Mouse (Mus musculus): ENCODE measurements around the gene Creb3. TPM values are rescaled to one million over a fixed set of nuclear protein-coding genes. Genes with fewer than 3 reads are reported as not detected.
A peak's percentile ranks its signal among the peaks of the same experiment; 100 is the strongest.

Creb3 gene
- polyA plus RNA-seq, 2 experiments, result 10.9 to 21.7 TPM

GRCm38 (mm10) chr4:43579731-43580130, 17.6 kb downstream of the Creb3 start:
- Histone ChIP-seq H3K36me3 (replicated peaks; ENCODE audit: control insufficient read depth, insufficient read depth, low read depth) (peaks cover 27% of the 10 kb centered on the region), H3K4me1 (replicated peaks; ENCODE audit: control insufficient read depth in 2 of 2, insufficient read depth in 2 of 2, low read length in 1 of 2) (peaks cover 11 to 20% of the 10 kb centered on the region in 2 experiments), H3K4me2 (ENCODE audit: low read depth) (peak overlapping the region; percentile 92), H3K9ac (replicated peaks) (peak overlapping the region; percentile 90), H3K4me3 (ENCODE audit: insufficient read depth in 1 of 2, low read depth in 2 of 2, low read length in 2 of 2) (peak overlapping the region; percentile 83), H3K27me3 (ENCODE audit: control insufficient read depth, insufficient read depth, low read length) (no peaks in the 10 kb centered on the region), H3K27ac (no peak overlapping the region), H3K9me3 (ENCODE audit: control insufficient read depth, low read length) (no peaks in the 10 kb centered on the region)
- DNase-seq (ENCODE audit: low read depth in 3 of 3, low spot score in 3 of 3) (no peak), ATAC-seq (ENCODE audit: insufficient read depth) (no peak)
- WGBS (ENCODE audit: insufficient replicate concordance), result 67% methylated on average over 6 of the region's 6 CpGs
- TF ChIP-seq CTCF (IDR thresholded peaks at IDR 0.05; ENCODE audit: low read depth), result no peak
- no peak for TF ChIP-seq EP300 (IDR thresholded peaks at IDR 0.05; ENCODE audit: low read depth)

GRCm38 (mm10) chr4:43580721-43581120, 18.6 kb downstream of the Creb3 start:
- Histone ChIP-seq H3K36me3 (replicated peaks; ENCODE audit: control insufficient read depth, insufficient read depth, low read depth) (peaks cover 27% of the 10 kb centered on the region), H3K27me3 (ENCODE audit: control insufficient read depth, insufficient read depth, low read length) (no peaks in the 10 kb centered on the region), H3K4me1 (replicated peaks; ENCODE audit: control insufficient read depth in 2 of 2, insufficient read depth in 2 of 2, low read length in 1 of 2) (peaks cover 11 to 20% of the 10 kb centered on the region in 2 experiments), H3K9ac (replicated peaks) (no peak overlapping the region), H3K27ac (no peak overlapping the region), H3K4me3 (ENCODE audit: insufficient read depth in 1 of 2, low read depth in 2 of 2, low read length in 2 of 2) (no peak overlapping the region), H3K4me2 (ENCODE audit: low read depth) (no peak overlapping the region), H3K9me3 (ENCODE audit: control insufficient read depth, low read length) (no peaks in the 10 kb centered on the region)
- no peak for ATAC-seq (ENCODE audit: insufficient read depth)
- DNase-seq (ENCODE audit: low read depth in 3 of 3, low spot score in 3 of 3), result no peak
- TF ChIP-seq CTCF (IDR thresholded peaks at IDR 0.05; ENCODE audit: low read depth) (no peak), EP300 (IDR thresholded peaks at IDR 0.05; ENCODE audit: low read depth) (no peak)
- 91% methylated on average over 5 of the region's 5 CpGs for WGBS (ENCODE audit: insufficient replicate concordance)

- no peak overlapping the region for H3K4me3 ChIP-seq (ENCODE audit: insufficient read depth in 1 of 2, low read depth in 2 of 2, low read length in 2 of 2)
- H3K36me3 ChIP-seq (replicated peaks; ENCODE audit: control insufficient read depth, insufficient read depth, low read depth), result peaks cover 27% of the 10 kb centered on the region
- no peak overlapping the region for H3K9ac ChIP-seq (replicated peaks)
- no peaks in the 10 kb centered on the region for H3K9me3 ChIP-seq (ENCODE audit: control insufficient read depth, low read length)
- no peak for TF ChIP-seq EP300 (IDR thresholded peaks at IDR 0.05; ENCODE audit: low read depth)
- no peak for TF ChIP-seq CTCF (IDR thresholded peaks at IDR 0.05; ENCODE audit: low read depth)
- no peak for DNase-seq (ENCODE audit: low read depth in 3 of 3, low spot score in 3 of 3)
- H3K4me2 ChIP-seq (ENCODE audit: low read depth), result no peak overlapping the region
- no peak for ATAC-seq (ENCODE audit: insufficient read depth)
- H3K27ac ChIP-seq, result no peak overlapping the region
- H3K4me1 ChIP-seq (replicated peaks; ENCODE audit: control insufficient read depth in 2 of 2, insufficient read depth in 2 of 2, low read length in 1 of 2), result peaks cover 9 to 17% of the 10 kb centered on the region in 2 experiments
- no peaks in the 10 kb centered on the region for H3K27me3 ChIP-seq (ENCODE audit: control insufficient read depth, insufficient read depth, low read length)
- 92% methylated on average over 12 of the region's 12 CpGs for WGBS (ENCODE audit: insufficient replicate concordance)
These were observed 19.2 kb downstream of the Creb3 start for GRCm38 (mm10) chr4:43581381-43581780.

- Histone ChIP-seq H3K27ac (no peak overlapping the region), H3K27me3 (ENCODE audit: control insufficient read depth, insufficient read depth, low read length) (no peaks in the 10 kb centered on the region), H3K36me3 (replicated peaks; ENCODE audit: control insufficient read depth, insufficient read depth, low read depth) (peaks cover 27% of the 10 kb centered on the region), H3K9ac (replicated peaks) (no peak overlapping the region), H3K4me3 (ENCODE audit: insufficient read depth in 1 of 2, low read depth in 2 of 2, low read length in 2 of 2) (no peak overlapping the region), H3K4me1 (replicated peaks; ENCODE audit: control insufficient read depth in 2 of 2, insufficient read depth in 2 of 2, low read length in 1 of 2) (peaks cover 2 to 9% of the 10 kb centered on the region in 2 experiments), H3K4me2 (ENCODE audit: low read depth) (no peak overlapping the region), H3K9me3 (ENCODE audit: control insufficient read depth, low read length) (no peaks in the 10 kb centered on the region)
- WGBS (ENCODE audit: insufficient replicate concordance), result 72% methylated on average over 5 of the region's 5 CpGs
- DNase-seq (ENCODE audit: low read depth in 3 of 3, low spot score in 3 of 3) (no peak), ATAC-seq (ENCODE audit: insufficient read depth) (no peak)
- TF ChIP-seq CTCF (IDR thresholded peaks at IDR 0.05; ENCODE audit: low read depth) (no peak), EP300 (IDR thresholded peaks at IDR 0.05; ENCODE audit: low read depth) (no peak)
These were observed 20.1 kb downstream of the Creb3 start for GRCm38 (mm10) chr4:43582241-43582640.

GRCm38 (mm10) chr4:43583421-43583820, 21.3 kb downstream of the Creb3 start:
- Histone ChIP-seq H3K4me1 (replicated peaks; ENCODE audit: control insufficient read depth in 2 of 2, insufficient read depth in 2 of 2, low read length in 1 of 2) (peaks cover 6 to 15% of the 10 kb centered on the region in 2 experiments), H3K36me3 (replicated peaks; ENCODE audit: control insufficient read depth, insufficient read depth, low read depth) (peaks cover 27% of the 10 kb centered on the region), H3K4me2 (ENCODE audit: low read depth) (no peak overlapping the region), H3K27ac (no peak overlapping the region), H3K9me3 (ENCODE audit: control insufficient read depth, low read length) (no peaks in the 10 kb centered on the region), H3K9ac (replicated peaks) (no peak overlapping the region), H3K27me3 (ENCODE audit: control insufficient read depth, insufficient read depth, low read length) (no peaks in the 10 kb centered on the region), H3K4me3 (ENCODE audit: insufficient read depth in 1 of 2, low read depth in 2 of 2, low read length in 2 of 2) (no peak overlapping the region)
- no peak for DNase-seq (ENCODE audit: low read depth in 3 of 3, low spot score in 3 of 3)
- TF ChIP-seq EP300 (IDR thresholded peaks at IDR 0.05; ENCODE audit: low read depth) (no peak), CTCF (IDR thresholded peaks at IDR 0.05; ENCODE audit: low read depth) (no peak)
- WGBS (ENCODE audit: insufficient replicate concordance), result 66% methylated on average over 7 of the region's 7 CpGs
- ATAC-seq (ENCODE audit: insufficient read depth), result no peak

All from liver, embryonic 14.5 days (tissue).